Mouse (Mus musculus) stomach, embryonic 14.5 days (tissue): Measurements from ENCODE around the gene Tenm4. TPM values are rescaled to one million over a fixed set of nuclear protein-coding genes. Genes with fewer than 3 reads are reported as not detected.
A peak's percentile ranks its signal among the peaks of the same experiment; 100 is the strongest.

ENCODE experiments used
- ATAC-seq: fragments of 200-750 bp; cut with Nextera tagmentation; 2 replicates; pipeline ENCODE4 v1.8.0; 2017; ENCODE audit warnings: low read depth, moderate TSS enrichment; ENCODE audit not compliant: insufficient number of reproducible peaks, insufficient read depth, low FRiP score
- H3K27ac ChIP-seq: fragments of 300-500 bp; sonication (generic); 2 replicates; pipeline ENCODE4 v1.5.1; 2014; ENCODE audit warnings: mild to moderate bottlenecking, low read length, moderate library complexity, mixed read lengths
- H3K27me3 ChIP-seq: fragments of 300-500 bp; sonication (generic); 2 replicates; pipeline ENCODE4 v1.6.1; 2014; ENCODE audit warnings: low read length, control low read depth, mixed read lengths; ENCODE audit not compliant: control insufficient read depth, insufficient read depth
- H3K36me3 ChIP-seq: fragments of 300-500 bp; sonication (generic); 2 replicates; pipeline ENCODE4 v1.6.1; 2014; ENCODE audit warnings: mild to moderate bottlenecking, control low read depth, low read length, moderate library complexity, mixed read lengths; ENCODE audit not compliant: control insufficient read depth, insufficient read depth
- H3K4me1 ChIP-seq: fragments of 300-500 bp; sonication (generic); 2 replicates; pipeline ENCODE4 v1.6.1; 2014; ENCODE audit warnings: low read length, control low read depth, mixed read lengths; ENCODE audit not compliant: control insufficient read depth, insufficient read depth
- H3K4me2 ChIP-seq: fragments of 300-500 bp; sonication (generic); replicated peaks from 2 replicates; pipeline ENCODE4 v1.6.1; 2014; ENCODE audit warnings: low read depth, low read length, control low read depth
- H3K4me3 ChIP-seq: fragments of 300-500 bp; sonication (generic); 2 replicates; pipeline ENCODE4 v1.5.1; 2014; ENCODE audit warnings: low read depth, low read length, control low read depth
- H3K9ac ChIP-seq: fragments of 300-500 bp; sonication (generic); replicated peaks from 2 replicates; pipeline ENCODE4 v1.6.1; 2014; ENCODE audit warnings: low read depth, mild to moderate bottlenecking, control low read depth, low read length, moderate library complexity, mixed read lengths
- H3K9me3 ChIP-seq: fragments of 300-500 bp; sonication (generic); 2 replicates; pipeline ENCODE4 v1.6.1; 2016; ENCODE audit warnings: low read depth, low read length, control low read depth; ENCODE audit not compliant: control insufficient read depth
- WGBS: fragments of 180-500 bp; shearing (Covaris S2); extraction: QIAGEN DNeasy Blood & Tissue Kit; methylation state at CpG from one replicate; pipeline ENCODE4 v1.1.7; 2014; 5-methylcytosine and 5-hydroxymethylcytosine counted together
- polyA plus RNA-seq: library from polyadenylated mRNA; unstranded; fragments of >200 nt; fragmentation: Nextera tagmentation; extraction: Ambion mirVana; gene quantifications from 2 replicates; pipeline ENCODE4 v1.2.1, GENCODE M21; 2014

Gene Tenm4
- polyA plus RNA-seq, 1 experiment from 2014 or later: 28.8 TPM

DNA sequence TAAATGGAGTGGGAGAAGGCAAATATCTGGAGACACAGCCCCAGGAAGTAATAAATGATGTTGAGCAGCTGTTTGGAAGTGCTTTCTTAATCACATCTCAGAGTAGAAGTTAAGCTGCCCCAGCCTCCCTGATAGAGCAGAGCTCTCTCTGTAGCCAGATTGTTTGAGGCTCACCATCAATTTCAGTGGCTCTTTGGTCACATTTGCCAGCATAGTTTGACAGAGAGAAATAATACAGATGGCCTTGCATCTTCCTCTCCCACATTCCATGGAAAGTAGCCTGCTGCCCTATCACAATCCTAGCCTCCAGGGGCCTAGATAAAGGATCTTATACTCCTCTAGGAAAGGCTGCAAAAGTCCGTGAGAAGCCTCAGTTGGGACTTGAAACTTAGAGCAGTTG, 462.0 kb downstream of the Tenm4 start:
- no peak overlapping the region for H3K9ac ChIP-seq
- WGBS: 35% methylated on average over 1 of the region's 1 CpGs
- peaks cover 15% of the 10 kb centered on the region; the same call in 1 of the 2 replicates for H3K4me1 ChIP-seq
- ATAC-seq: peak; percentile 61; the same call in 1 of the 2 replicates
- H3K4me2 ChIP-seq: no peak overlapping the region
- H3K27ac ChIP-seq: peak overlapping the region; percentile 88
- H3K4me3 ChIP-seq: no peak overlapping the region
- H3K27me3 ChIP-seq: no peaks in the 10 kb centered on the region
- H3K9me3 ChIP-seq: no peaks in the 10 kb centered on the region
- no peaks in the 10 kb centered on the region for H3K36me3 ChIP-seq

DNA sequence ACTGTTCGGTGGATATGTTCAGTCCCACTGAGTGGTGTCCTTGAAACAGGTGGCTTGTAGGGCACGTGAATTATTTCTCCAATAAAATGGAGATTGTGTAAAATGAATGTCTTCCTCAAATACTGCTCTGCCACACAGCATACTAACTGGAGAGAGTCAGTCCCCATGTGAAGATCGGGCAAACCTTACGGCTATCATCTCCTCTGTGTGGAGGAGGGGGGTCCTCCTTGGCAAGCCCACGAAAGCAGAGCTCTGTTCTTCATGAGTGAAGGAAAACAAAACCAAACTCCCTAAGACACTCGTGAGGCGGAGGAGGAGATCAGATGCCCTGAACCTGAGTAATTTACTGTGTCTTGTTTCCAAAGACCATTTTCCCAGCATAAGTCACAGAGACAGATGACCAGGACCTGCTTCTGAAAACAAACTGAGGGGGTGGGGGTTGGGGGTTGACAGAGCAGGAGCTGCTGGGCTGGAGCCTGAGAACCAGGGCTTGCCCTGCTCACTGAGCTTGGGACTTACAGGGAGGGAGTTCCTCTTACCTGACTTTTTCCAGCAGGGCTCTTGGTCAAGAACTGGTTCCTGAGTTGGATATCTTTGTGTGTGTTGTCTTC, 464.9 kb downstream of the Tenm4 start:
- WGBS: 49% methylated on average over 7 of the region's 7 CpGs
- Histone ChIP-seq H3K4me1 (peaks cover 15% of the 10 kb centered on the region; the same call in 1 of the 2 replicates), H3K36me3 (no peaks in the 10 kb centered on the region), H3K9me3 (no peaks in the 10 kb centered on the region), H3K9ac (no peak overlapping the region), H3K27me3 (no peaks in the 10 kb centered on the region), H3K4me2 (no peak overlapping the region), H3K27ac (no peak overlapping the region), H3K4me3 (no peak overlapping the region)
- ATAC-seq: no peak

DNA sequence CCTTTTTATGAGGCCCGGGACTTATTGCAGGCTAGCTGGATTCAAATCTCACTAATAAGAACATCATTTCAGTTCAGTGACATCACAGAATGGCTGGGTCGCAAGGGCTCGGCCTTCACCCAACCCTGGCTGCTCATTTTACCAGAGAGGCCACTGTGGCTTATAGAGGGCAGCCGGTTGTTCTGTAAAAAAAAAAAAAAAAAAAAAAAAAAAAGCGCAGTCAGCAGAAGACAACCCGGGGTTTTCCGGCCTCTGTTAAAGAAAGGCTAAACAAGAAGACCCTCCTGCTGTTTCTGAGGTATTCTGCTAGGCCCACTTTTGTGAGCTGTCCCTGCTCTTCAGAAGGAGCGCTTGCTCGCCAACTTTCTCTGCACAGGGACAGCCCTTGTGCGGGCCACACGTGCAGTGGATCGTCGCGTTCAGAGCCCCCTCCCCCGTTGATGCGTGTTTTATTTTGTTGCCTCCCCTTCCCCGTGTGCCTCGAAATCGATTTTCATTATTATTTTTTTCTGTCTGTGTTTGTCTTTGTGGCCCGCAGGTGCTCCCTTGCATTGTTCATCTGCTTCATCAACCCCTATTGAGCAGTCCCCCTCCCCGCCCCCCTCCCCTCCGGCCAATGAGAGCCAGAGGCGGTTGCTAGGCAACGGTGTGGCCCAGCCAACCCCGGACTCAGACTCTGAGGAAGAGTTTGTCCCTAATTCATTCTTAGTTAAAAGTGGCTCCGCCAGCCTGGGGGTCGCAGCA, 472.6 kb downstream of the Tenm4 start:
- no peak overlapping the region for H3K9ac ChIP-seq
- 3% methylated on average over 27 of the region's 27 CpGs for WGBS

DNA sequence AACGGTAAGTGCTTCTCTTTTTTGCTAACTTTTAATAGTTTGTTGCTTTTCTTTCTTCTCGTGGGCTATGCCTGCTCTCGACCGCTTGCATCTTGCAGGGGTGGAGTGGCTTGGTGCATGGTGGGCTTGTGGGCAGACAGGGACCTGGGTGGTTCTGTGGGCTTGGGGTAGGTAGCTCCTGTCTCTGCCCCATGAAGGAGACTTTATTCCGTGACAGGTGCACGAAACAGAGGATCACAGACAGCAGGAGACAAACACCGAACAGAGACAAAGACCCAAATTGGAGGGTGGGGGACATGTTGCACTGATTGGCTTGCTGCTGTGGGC, 473.1 kb downstream of the Tenm4 start:
- no peak overlapping the region for H3K9ac ChIP-seq
- 8% methylated on average over 7 of the region's 7 CpGs for WGBS
- H3K9me3 ChIP-seq: no peaks in the 10 kb centered on the region
- H3K36me3 ChIP-seq: no peaks in the 10 kb centered on the region
- peak overlapping the region; percentile 60 for H3K4me2 ChIP-seq
- peaks cover 5% of the 10 kb centered on the region; the same call in 1 of the 2 replicates for H3K4me1 ChIP-seq
- H3K27ac ChIP-seq: no peak overlapping the region
- H3K27me3 ChIP-seq: no peaks in the 10 kb centered on the region
- ATAC-seq: no peak; the same call in 1 of the 2 replicates
- peak overlapping the region; percentile 25 for H3K4me3 ChIP-seq

More for the DNA sequence above, 472.6 kb downstream of the Tenm4 start:
- no peak overlapping the region for H3K27ac ChIP-seq
- H3K4me2 ChIP-seq: peak overlapping the region; percentile 60
- H3K36me3 ChIP-seq: no peaks in the 10 kb centered on the region
- peak; percentile 83 for ATAC-seq
- H3K27me3 ChIP-seq: no peaks in the 10 kb centered on the region
- peak overlapping the region; percentile 25 for H3K4me3 ChIP-seq
- H3K9me3 ChIP-seq: no peaks in the 10 kb centered on the region
- peaks cover 5% of the 10 kb centered on the region; the same call in 1 of the 2 replicates for H3K4me1 ChIP-seq

DNA sequence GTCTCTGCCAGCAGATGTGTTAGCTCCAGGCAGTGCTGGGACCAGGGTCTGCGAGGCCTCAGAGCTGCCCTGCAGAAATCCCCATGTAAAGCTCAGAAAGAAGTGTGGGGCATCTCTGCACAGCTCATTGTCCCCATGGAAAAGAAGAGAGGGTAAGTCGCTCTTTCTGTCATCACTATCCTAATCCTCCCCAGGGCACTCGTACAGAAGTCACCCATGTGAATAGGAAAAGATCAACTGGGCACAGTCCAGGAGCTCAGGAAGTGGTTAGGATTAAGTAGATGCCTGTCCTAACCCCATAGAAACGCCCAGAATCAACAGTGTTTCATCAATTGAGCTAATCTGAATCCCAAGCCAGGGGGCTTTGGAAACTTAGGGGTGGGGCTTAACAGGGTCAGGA, 476.6 kb downstream of the Tenm4 start:
- Histone ChIP-seq H3K27ac (no peak overlapping the region), H3K4me2 (no peak overlapping the region), H3K4me1 (peaks cover 20% of the 10 kb centered on the region; the same call in 1 of the 2 replicates), H3K36me3 (no peaks in the 10 kb centered on the region), H3K27me3 (no peaks in the 10 kb centered on the region), H3K9me3 (no peaks in the 10 kb centered on the region), H3K9ac (no peak overlapping the region), H3K4me3 (no peak overlapping the region)
- 43% methylated on average over 4 of the region's 4 CpGs for WGBS
- ATAC-seq: no peak

DNA sequence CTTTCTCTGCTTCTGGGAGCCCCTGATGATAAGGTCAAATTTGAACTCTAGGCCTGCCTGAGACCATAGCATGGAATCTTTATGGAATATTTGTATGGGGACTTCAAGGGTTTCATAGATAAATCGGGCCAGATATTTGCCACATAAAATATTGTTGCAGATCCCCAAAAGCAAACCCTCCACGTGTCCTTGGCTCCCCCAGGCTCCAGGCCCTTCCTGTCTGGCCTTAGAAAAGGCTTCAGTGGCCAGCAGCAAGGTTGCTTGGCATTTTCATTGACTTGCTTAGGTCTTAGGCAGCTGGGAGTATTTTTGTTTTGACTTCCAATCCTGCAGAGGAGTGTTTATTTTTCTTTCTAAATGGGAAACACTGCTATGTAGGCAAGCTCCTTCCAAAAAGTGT, 477.6 kb downstream of the Tenm4 start:
- H3K36me3 ChIP-seq: no peaks in the 10 kb centered on the region
- H3K27me3 ChIP-seq: no peaks in the 10 kb centered on the region
- WGBS: 68% methylated on average over 2 of the region's 2 CpGs
- no peak overlapping the region for H3K4me2 ChIP-seq
- H3K27ac ChIP-seq: no peak overlapping the region
- peaks cover 21% of the 10 kb centered on the region; the same call in 1 of the 2 replicates for H3K4me1 ChIP-seq
- no peak overlapping the region for H3K4me3 ChIP-seq
- H3K9ac ChIP-seq: no peak overlapping the region
- H3K9me3 ChIP-seq: no peaks in the 10 kb centered on the region
- no peak for ATAC-seq

DNA sequence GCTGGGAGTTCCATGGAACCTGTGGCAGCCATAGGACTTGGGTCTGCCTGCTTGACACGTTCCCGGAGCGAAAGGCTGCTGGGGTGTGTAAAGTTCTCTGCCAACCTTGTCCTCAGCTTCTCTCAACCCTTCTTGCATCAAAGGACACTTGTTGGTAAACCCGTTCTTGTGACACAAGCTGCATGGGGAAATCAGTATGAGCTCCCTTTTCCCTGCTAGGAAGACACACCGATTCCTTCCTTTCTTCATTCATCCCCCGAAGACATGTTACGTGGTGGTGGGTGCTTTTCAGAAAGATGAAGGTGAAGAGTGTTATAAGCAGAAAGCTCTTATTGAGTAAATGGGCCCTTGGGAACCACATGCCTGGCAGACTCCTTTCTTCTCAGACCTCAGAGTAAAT, 478.1 kb downstream of the Tenm4 start:
- no peak overlapping the region for H3K9ac ChIP-seq
- peaks cover 20% of the 10 kb centered on the region; the same call in 1 of the 2 replicates for H3K4me1 ChIP-seq
- H3K9me3 ChIP-seq: no peaks in the 10 kb centered on the region
- WGBS: 86% methylated on average over 7 of the region's 7 CpGs
- no peak for ATAC-seq
- no peaks in the 10 kb centered on the region for H3K36me3 ChIP-seq
- H3K4me2 ChIP-seq: no peak overlapping the region
- H3K27ac ChIP-seq: no peak overlapping the region
- H3K4me3 ChIP-seq: no peak overlapping the region
- no peaks in the 10 kb centered on the region for H3K27me3 ChIP-seq

DNA sequence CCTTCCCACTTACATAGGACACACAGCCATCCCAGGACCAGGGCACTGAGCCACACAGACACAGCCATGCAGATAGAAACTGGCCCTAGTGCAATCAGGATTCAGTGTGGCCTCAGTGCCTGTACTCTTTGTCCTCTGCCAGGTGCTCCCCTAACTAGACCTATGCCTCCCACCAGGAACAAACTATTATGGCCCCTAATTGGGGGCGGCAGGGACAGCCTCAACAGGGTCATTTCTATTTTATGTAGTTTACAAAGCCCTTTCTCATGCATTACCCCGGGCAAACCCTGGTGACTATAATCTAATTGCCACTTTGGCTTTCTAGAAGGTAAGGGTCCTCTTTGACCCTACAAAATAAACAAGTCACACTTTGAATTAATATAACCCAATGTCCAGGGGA, 479.4 kb downstream of the Tenm4 start:
- ATAC-seq: no peak
- Histone ChIP-seq H3K27ac (no peak overlapping the region), H3K27me3 (no peaks in the 10 kb centered on the region), H3K4me2 (no peak overlapping the region), H3K4me1 (peaks cover 15% of the 10 kb centered on the region; the same call in 1 of the 2 replicates), H3K36me3 (no peaks in the 10 kb centered on the region), H3K9ac (no peak overlapping the region), H3K9me3 (no peaks in the 10 kb centered on the region), H3K4me3 (no peak overlapping the region)
- 36% methylated on average over 2 of the region's 2 CpGs for WGBS
